Mouse (Mus musculus): ENCODE results near the gene Ppp2ca. TPM values are rescaled to one million over a fixed set of nuclear protein-coding genes. Genes with fewer than 3 reads are reported as not detected.
"Not testable (repeated sequence)": the region's sequence is repeated elsewhere in the genome, so short reads cannot be mapped to it uniquely, and the experiment has no call there.

Gene Ppp2ca
- total RNA-seq, 2 experiments from 2014 or later = 52.5 to 55.2 TPM

DNA sequence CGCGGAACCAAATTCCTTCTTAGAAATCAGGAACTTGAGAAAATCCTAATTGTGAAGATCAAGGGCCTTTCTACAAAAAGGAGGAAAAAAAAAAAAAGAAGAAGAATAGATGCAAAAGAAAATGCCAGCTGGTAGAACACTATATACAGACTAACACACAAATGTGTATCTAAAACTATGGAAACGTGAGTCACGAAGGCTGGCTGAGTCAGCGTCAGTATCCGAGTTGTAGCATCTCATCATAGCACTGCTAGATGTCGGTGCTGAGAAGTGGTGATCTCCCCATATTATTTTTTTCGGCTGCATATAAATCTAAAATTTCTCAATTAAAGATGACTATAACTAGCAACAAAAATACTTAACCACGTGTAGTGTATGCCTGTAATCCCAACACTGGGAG is 7.2 kb upstream of the Ppp2ca start:
- no peak for DNase-seq
- intact Hi-C loops (cut with DNase I) = no loop called here

DNA sequence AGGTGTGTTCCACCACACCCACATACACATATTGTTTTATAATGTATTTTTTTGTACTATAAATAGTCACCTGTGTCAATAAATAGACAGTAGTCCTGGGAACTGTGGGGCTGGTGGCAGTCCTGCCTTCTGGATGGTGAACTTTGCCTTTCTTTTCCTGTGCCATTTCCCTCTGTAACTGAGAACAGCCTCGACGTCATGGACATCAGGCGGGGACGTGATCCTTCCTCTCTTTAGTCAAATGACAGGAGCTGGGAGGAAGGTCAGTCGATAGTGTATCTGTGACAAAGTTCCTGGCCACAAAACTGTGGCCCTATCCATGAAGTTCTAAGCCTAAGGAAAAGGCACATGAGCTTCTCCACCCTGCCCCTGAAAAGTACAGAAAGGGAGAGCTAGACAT is 3.9 kb upstream of the Ppp2ca start:
- DNase-seq = peak in 1 of 2 experiments; percentile 27
- intact Hi-C loops (cut with DNase I) = no loop called here

DNA sequence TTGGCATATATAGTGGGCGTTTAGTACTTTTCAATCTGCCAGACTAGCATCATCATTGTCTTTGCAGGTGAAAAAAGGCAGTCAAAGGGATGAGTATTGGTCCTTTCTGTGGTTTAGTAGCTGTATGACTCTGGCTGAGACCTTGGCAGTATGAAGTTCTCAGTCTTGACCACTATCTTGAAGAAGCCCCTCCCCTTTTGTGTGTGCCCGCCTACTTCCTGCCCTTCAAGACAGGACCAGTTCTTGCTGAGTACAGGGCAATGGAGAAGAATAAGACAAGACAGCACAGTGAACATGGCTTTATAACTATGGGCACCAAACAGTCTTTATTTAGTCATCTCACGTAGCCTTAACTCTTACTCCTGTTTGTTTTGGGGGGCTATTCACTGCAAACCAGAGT is 1.5 kb upstream of the Ppp2ca start:
- no peak for DNase-seq
- intact Hi-C loops (cut with DNase I) = loop anchor here (2.0 to 5.0 kb wide), 2 partner anchors 92 to 265 kb away; partner anchors contain the start of genes Cdkl3 and Vdac1

GRCm38 (mm10) chr11:52097596-52097995 is 885 bp upstream of the Ppp2ca start:
- intact Hi-C loops (cut with DNase I) = loop anchor here (2.0 to 5.0 kb wide), 2 partner anchors 93 to 265 kb away; partner anchors contain the start of genes Cdkl3 and Vdac1
- DNase-seq = no peak

- intact Hi-C loops (cut with DNase I) = loop anchor here (5.0 kb wide), 1 partner anchor 263 kb away; the partner anchor contains the start of gene Vdac1
- peak; percentile 67 to 76 for DNase-seq
Observed at GRCm38 (mm10) chr11:52099031-52099761, 715 bp downstream of the Ppp2ca start.

- DNase-seq = no peak
- intact Hi-C loops (cut with DNase I) = loop anchor here (5.0 kb wide), 1 partner anchor 263 kb away; the partner anchor contains the start of gene Vdac1
Observed at GRCm38 (mm10) chr11:52099771-52100219, 1.3 kb downstream of the Ppp2ca start.

GRCm38 (mm10) chr11:52102977-52103376 is 4.5 kb downstream of the Ppp2ca start:
- no peak for DNase-seq
- intact Hi-C loops (cut with DNase I) = no loop called here

DNA sequence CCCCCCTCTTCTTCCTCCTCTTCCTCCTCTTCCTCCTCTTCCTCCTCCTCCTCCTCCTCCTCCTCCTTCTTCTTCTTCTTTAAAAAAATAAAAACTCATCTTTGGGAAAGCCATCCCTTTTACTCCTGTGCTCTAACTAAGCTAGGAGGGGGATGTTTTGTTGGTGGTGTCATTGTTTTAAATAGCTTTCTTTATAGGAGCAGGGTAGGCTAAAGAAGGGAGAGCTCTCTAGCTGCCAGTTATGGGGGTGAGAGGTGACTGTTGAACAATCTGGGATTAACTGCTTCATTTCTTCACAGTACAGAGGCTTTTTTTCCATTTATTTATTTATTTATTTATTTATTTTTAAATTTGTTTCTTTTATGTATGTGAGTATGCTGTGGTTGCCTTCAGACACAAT is 7.0 kb downstream of the Ppp2ca start:
- intact Hi-C loops (cut with DNase I) = no loop called here
- no peak for DNase-seq

GRCm38 (mm10) chr11:52106037-52106436 is 7.6 kb downstream of the Ppp2ca start:
- DNase-seq = no peak
- intact Hi-C loops (cut with DNase I) = no loop called here

- no peak for DNase-seq
- intact Hi-C loops (cut with DNase I) = no loop called here
Observed at GRCm38 (mm10) chr11:52106438-52106837, 8.0 kb downstream of the Ppp2ca start.

GRCm38 (mm10) chr11:52108796-52109195 is 10.3 kb downstream of the Ppp2ca start:
- no peak for DNase-seq
- intact Hi-C loops (cut with DNase I) = no loop called here

DNA sequence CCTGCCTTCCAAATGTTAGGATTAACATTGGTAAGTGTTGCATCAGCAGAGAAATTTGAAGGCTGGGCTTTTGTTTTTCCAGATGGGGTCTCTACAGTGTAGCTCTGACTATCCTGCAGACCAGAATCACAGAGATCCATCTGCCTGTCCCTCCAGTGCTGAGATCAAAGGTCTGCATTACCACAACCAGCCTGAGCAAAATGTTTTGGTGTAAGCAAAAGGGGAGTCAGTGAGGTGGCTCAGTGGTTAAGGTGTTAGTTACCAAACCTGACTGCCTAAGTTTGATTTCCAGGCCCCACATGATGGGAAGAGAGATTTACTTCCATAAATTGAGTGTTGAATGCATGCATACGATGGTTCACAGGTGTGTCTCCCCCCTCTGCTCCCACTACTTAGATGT is 10.9 kb downstream of the Ppp2ca start:
- no peak for DNase-seq
- intact Hi-C loops (cut with DNase I) = no loop called here

DNA sequence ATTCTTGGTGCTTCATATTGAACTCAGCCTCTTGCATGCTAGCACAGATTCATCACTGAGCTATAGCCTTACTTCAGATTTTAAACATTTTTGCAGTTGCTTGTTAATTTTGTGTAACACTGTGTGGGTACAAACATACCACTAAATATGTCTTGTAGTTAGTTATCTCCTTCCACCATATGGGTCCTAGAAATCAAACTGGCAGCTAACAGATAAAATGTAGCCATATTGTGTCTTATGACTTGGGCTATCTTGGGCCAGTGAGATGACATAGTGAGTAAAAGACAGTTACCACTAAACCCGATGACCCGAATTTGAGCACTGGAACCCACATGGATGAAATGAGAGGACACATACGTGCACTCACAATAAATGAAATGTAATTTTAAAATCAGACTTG is 17.0 kb downstream of the Ppp2ca start:
- intact Hi-C loops (cut with DNase I) = no loop called here
- DNase-seq = no peak

DNA sequence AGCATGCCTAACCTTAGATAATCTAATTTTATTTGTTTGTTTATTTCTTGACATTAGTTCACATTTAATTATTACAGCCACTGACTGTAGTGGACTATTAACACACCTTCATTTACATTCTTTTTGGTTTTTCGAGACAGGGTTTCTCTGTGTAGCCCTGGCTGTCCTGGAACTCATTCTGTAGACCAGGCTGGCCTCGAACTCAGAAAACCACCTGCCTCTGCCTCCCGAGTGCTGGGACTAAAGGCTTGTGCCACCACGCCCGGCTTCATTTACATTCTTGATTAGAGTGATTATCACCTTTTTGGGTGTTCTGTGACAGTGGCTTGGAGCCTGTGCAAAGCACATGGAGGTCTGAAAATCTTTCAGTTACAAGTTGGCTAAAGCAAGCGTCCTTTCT is 17.6 kb downstream of the Ppp2ca start:
- intact Hi-C loops (cut with DNase I); DNase-seq: not testable (repeated sequence)

GRCm38 (mm10) chr11:52117156-52117555 is 18.7 kb downstream of the Ppp2ca start:
- no peak for DNase-seq
- intact Hi-C loops (cut with DNase I) = no loop called here

DNA sequence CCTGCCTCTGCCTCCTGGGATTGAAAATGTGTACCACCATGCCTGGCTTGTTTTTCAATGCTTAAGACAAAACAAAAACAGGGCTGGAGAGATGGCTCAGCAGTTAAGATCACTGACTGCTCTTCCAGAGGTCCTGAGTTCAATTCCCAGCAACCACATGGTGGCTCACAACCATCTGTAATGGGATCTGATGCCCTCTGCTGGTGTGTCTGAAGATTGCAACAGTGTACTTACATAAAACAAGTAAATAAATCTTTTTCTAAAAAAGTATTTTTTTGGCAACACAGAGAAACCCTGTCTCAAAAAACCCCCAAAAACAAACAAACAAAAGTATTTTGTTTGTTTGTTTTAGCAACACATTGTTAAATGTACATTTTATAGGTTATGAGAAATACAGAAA is 21.9 kb downstream of the Ppp2ca start:
- not testable (repeated sequence) for DNase-seq
- intact Hi-C loops (cut with DNase I) = loop anchor here (5.0 kb wide), 1 partner anchor 58 kb away; no protein-coding TSS in a partner anchor

GRCm38 (mm10) chr11:52122045-52122444 is 23.6 kb downstream of the Ppp2ca start:
- no peak for DNase-seq
- intact Hi-C loops (cut with DNase I) = loop anchor here (5.0 kb wide), 1 partner anchor 60 kb away; no protein-coding TSS in a partner anchor

DNA sequence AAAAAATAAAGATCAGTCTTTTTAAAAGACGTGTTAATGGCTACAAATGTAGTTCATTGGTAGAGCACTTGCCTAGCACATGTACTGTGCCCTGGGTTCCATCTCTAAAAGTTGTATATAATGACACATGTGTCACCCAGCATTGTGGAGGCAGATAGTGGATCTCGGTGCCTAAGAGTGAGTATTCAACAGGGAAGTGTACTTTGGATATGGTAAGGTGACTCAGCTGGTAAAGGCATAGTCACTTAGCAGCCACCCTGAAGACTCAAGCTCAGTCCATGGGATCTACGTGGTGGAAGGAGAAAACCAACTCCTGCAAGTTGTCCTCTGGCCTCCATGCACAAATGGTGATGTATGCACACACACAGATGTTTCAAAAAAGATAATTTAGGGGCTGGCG is 26.0 kb downstream of the Ppp2ca start:
- no peak for DNase-seq
- intact Hi-C loops (cut with DNase I) = loop anchor here (5.0 kb wide), 1 partner anchor 62 kb away; no protein-coding TSS in a partner anchor

GRCm38 (mm10) chr11:52127169-52127568 is 28.7 kb downstream of the Ppp2ca start:
- intact Hi-C loops (cut with DNase I) = no loop called here
- DNase-seq = no peak

GRCm38 (mm10) chr11:52127760-52128159 is 29.3 kb downstream of the Ppp2ca start:
- no peak for DNase-seq
- intact Hi-C loops (cut with DNase I) = no loop called here

DNA sequence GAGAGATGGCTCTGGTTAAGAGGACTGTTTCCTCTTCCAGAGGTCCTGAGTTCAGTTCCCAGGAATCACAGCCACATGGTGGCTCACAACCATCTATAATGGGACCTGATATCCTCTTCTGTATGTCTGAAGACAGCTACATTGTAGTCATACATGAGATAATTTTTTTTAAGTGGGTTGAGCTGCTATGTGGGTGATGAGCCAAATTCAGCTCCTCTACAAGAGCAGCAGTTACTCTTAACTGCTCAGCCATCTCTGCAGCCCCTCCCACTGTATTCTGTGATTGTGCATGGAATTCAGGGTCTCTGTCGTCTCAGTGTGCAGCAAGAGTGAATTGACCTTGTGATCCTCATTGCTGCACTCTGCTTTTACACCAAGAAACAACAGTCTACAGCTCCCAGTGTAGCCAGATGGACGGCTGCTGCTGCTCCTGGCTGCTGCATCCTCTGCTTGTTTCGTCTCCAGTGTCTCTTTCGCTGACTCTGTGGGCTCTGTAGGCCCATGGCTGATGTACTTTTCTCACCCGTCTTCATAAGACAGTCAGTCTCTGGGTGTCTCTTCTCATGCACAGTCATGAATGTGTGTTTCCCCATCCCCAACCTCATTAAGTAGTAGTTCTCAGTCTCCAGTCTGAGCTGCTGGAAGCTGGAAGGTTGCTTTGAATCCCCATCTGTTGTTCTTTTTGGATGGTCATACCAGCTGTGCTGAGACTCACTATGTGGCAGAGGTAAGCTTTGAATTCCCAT is 30.0 kb downstream of the Ppp2ca start:
- intact Hi-C loops (cut with DNase I) = no loop called here

More for the DNA sequence above, 30.0 kb downstream of the Ppp2ca start:
- DNase-seq = no peak
